In genomic region chr7:105256656-105257055, GRCm38 (mm10) we compare ENCODE assay signal across 9 mouse cellular contexts. TPM values are rescaled to one million over a fixed set of nuclear protein-coding genes. Genes with fewer than 3 reads are reported as not detected.
A peak's percentile ranks its signal among the peaks of the same experiment; 100 is the strongest.
DNase-seq lines count a peak whose midpoint lies in the region; ATAC-seq and TF ChIP-seq lines count a peak whose summit lies in the region.
"Had no signal": no experiment of that assay in that cellular context is flagged by ENCODE, and none has a peak within 500 bp of the region (broad histone marks: within the 10 kb centered on the region; RNA-seq: fewer than 3 reads in every experiment).

No protein-coding gene starts in this region.

- no peaks in the 10 kb centered on the region for H3K27me3 ChIP-seq in hindbrain, embryonic 11.5 days (ENCODE audit: control insufficient read depth, insufficient read depth, low read length)
- no peaks in the 10 kb centered on the region for H3K27me3 ChIP-seq in hindbrain, embryonic 12.5 days
- no peaks in the 10 kb centered on the region for H3K27me3 ChIP-seq in E14TG2a.4 (ENCODE audit: insufficient read depth, low read length)
- H3K27me3 ChIP-seq in heart, embryonic 10.5 days (ENCODE audit: insufficient read depth, poor library complexity, severe bottlenecking), result no peaks in the 10 kb centered on the region
- H3K27me3 ChIP-seq: neural tube, embryonic 12.5 days had no signal

- peak; percentile 28 for DNase-seq in hindbrain, embryonic 11.5 days (ENCODE audit: low spot score)
- peak; percentile 7 for DNase-seq in c-Kit-positive CD71-negative TER-119-negative erythroid progenitor cells, embryonic 14.5 days (ENCODE audit: low read depth)
- DNase-seq in urinary bladder, postnatal 25 days (ENCODE audit: low spot score), result no peak
- no peak for DNase-seq in heart, embryonic 10.5 days (ENCODE audit: low spot score)
- no peak for DNase-seq in right cerebral cortex, postnatal 36 days (ENCODE audit: low spot score in 2 of 2)

- no peak for ATAC-seq in hindbrain, embryonic 11.5 days (ENCODE audit: low FRiP score)
- no peak for ATAC-seq in hindbrain, embryonic 12.5 days (ENCODE audit: low FRiP score)
- peak; percentile 99 for ATAC-seq in megakaryocyte progenitor cell, adult 5-6 weeks (replicated peaks; ENCODE audit: poor library complexity)

- 57% methylated on average over 5 of the region's 5 CpGs for WGBS in hindbrain, embryonic 11.5 days
- 65% methylated on average over 5 of the region's 5 CpGs for WGBS in hindbrain, embryonic 12.5 days
- 58% methylated on average over 5 of the region's 5 CpGs for WGBS in heart, embryonic 10.5 days

- no peak overlapping the region for H3K27ac ChIP-seq in hindbrain, embryonic 11.5 days (ENCODE audit: low read depth, low read length)
- H3K27ac ChIP-seq in hindbrain, embryonic 12.5 days, result no peak overlapping the region
- no peak overlapping the region for H3K27ac ChIP-seq in heart, embryonic 10.5 days
- H3K27ac ChIP-seq: neural tube, embryonic 12.5 days had no signal

- peak; percentile 63 for TF ChIP-seq CTCF in E14TG2a.4 (conservative IDR thresholded peaks at IDR 0.05; ENCODE audit: low read length)

- H3K9ac ChIP-seq in hindbrain, embryonic 11.5 days (ENCODE audit: low read depth, low read length), result no peak overlapping the region
- H3K9ac ChIP-seq in hindbrain, embryonic 12.5 days, result no peak overlapping the region
- H3K9ac ChIP-seq: neural tube, embryonic 12.5 days had no signal

- no peaks in the 10 kb centered on the region for H3K36me3 ChIP-seq in hindbrain, embryonic 11.5 days (ENCODE audit: control insufficient read depth, insufficient read depth, low read length)
- no peaks in the 10 kb centered on the region for H3K36me3 ChIP-seq in hindbrain, embryonic 12.5 days
- no peaks in the 10 kb centered on the region for H3K36me3 ChIP-seq in E14TG2a.4 (ENCODE audit: insufficient read depth, low read length)
- H3K36me3 ChIP-seq in heart, embryonic 10.5 days, result no peaks in the 10 kb centered on the region
- H3K36me3 ChIP-seq: neural tube, embryonic 12.5 days had no signal

- no peaks in the 10 kb centered on the region for H3K4me1 ChIP-seq in hindbrain, embryonic 11.5 days (replicated peaks; ENCODE audit: control insufficient read depth, insufficient read depth, low read length)
- H3K4me1 ChIP-seq in hindbrain, embryonic 12.5 days, result no peaks in the 10 kb centered on the region
- H3K4me1 ChIP-seq in E14TG2a.4 (replicated peaks; ENCODE audit: low read depth, low read length), result no peaks in the 10 kb centered on the region
- no peaks in the 10 kb centered on the region for H3K4me1 ChIP-seq in heart, embryonic 10.5 days
- H3K4me1 ChIP-seq: neural tube, embryonic 12.5 days had no signal

- H3K4me2 ChIP-seq in hindbrain, embryonic 11.5 days (replicated peaks; ENCODE audit: low read depth, low read length), result no peak overlapping the region
- no peak overlapping the region for H3K4me2 ChIP-seq in hindbrain, embryonic 12.5 days (replicated peaks)
- H3K4me2 ChIP-seq: neural tube, embryonic 12.5 days had no signal

- no peak overlapping the region for H3K4me3 ChIP-seq in hindbrain, embryonic 11.5 days (ENCODE audit: low read depth, low read length)
- no peak overlapping the region for H3K4me3 ChIP-seq in hindbrain, embryonic 12.5 days
- no peak overlapping the region for H3K4me3 ChIP-seq in E14TG2a.4 (replicated peaks; ENCODE audit: low read length)
- H3K4me3 ChIP-seq in heart, embryonic 10.5 days, result no peak overlapping the region
- H3K4me3 ChIP-seq: neural tube, embryonic 12.5 days had no signal

- H3K9me3 ChIP-seq in hindbrain, embryonic 11.5 days (ENCODE audit: control insufficient read depth, low read length), result no peaks in the 10 kb centered on the region
- H3K9me3 ChIP-seq in hindbrain, embryonic 12.5 days (replicated peaks), result no peaks in the 10 kb centered on the region
- H3K9me3 ChIP-seq in E14TG2a.4 (ENCODE audit: low read length), result peaks cover 4% of the 10 kb centered on the region
- no peaks in the 10 kb centered on the region for H3K9me3 ChIP-seq in heart, embryonic 10.5 days
- H3K9me3 ChIP-seq: neural tube, embryonic 12.5 days had no signal

RNA-seq across cellular contexts. Expression of gene Olfr688, which starts 31.2 kb away (rescaled TPM):
- polyA plus RNA-seq in hindbrain, embryonic 11.5 days (2014; fragmentation: Nextera tagmentation; extraction: Ambion mirVana), result not detected in 2 replicates
- not detected in 2 replicates for polyA plus RNA-seq in hindbrain, embryonic 12.5 days (2016; fragmentation: Nextera tagmentation; extraction: Ambion mirVana)
- total RNA-seq in megakaryocyte progenitor cell, adult 5-6 weeks (2015), result not detected in 2 replicates
- not detected in 2 replicates for total RNA-seq in megakaryocyte progenitor cell, adult 5-6 weeks (2017)
- polyA plus RNA-seq in heart, embryonic 10.5 days (2016; fragmentation: Nextera tagmentation; extraction: Ambion mirVana), result not detected in 2 replicates
- polyA plus RNA-seq: neural tube, embryonic 12.5 days had no signal

RNA-seq across cellular contexts. Expression of gene Olfr686, which starts 49.4 kb away (rescaled TPM):
- not detected in 2 replicates for polyA plus RNA-seq in hindbrain, embryonic 11.5 days (2014; fragmentation: Nextera tagmentation; extraction: Ambion mirVana)
- polyA plus RNA-seq in hindbrain, embryonic 12.5 days (2016; fragmentation: Nextera tagmentation; extraction: Ambion mirVana), result not detected in 2 replicates
- not detected in 2 replicates for total RNA-seq in megakaryocyte progenitor cell, adult 5-6 weeks (2015)
- total RNA-seq in megakaryocyte progenitor cell, adult 5-6 weeks (2017), result not detected in 2 replicates
- polyA plus RNA-seq in heart, embryonic 10.5 days (2016; fragmentation: Nextera tagmentation; extraction: Ambion mirVana), result not detected in 2 replicates
- polyA plus RNA-seq: neural tube, embryonic 12.5 days had no signal

RNA-seq across cellular contexts. Expression of gene Olfr689, which starts 54.3 kb away (rescaled TPM):
- not detected in 2 replicates for polyA plus RNA-seq in hindbrain, embryonic 11.5 days (2014; fragmentation: Nextera tagmentation; extraction: Ambion mirVana)
- polyA plus RNA-seq in hindbrain, embryonic 12.5 days (2016; fragmentation: Nextera tagmentation; extraction: Ambion mirVana), result not detected in 2 replicates
- total RNA-seq in megakaryocyte progenitor cell, adult 5-6 weeks (2015), result not detected in 2 replicates
- total RNA-seq in megakaryocyte progenitor cell, adult 5-6 weeks (2017), result not detected in 2 replicates
- polyA plus RNA-seq in heart, embryonic 10.5 days (2016; fragmentation: Nextera tagmentation; extraction: Ambion mirVana), result not detected in 2 replicates
- polyA plus RNA-seq: neural tube, embryonic 12.5 days had no signal

Comparison
In these comparisons a context has a peak if more than half of its experiments do, and no peak if none do; other contexts are left out.
1. DNase-seq: peak in hindbrain, embryonic 11.5 days (single experiment) and c-Kit-positive CD71-negative TER-119-negative erythroid progenitor cells, embryonic 14.5 days (single experiment); none in urinary bladder, postnatal 25 days (single experiment), heart, embryonic 10.5 days (single experiment) and right cerebral cortex, postnatal 36 days (0 of 2).